Mouse (Mus musculus) CH12.LX (cell line): ENCODE results near the gene Patj.

Experiments used
- CTCF ChIP-seq, 2 experiments: IDR thresholded peaks in 1 of 2; conservative IDR thresholded peaks in 1 of 2; 2 replicates each; pipeline ENCODE4 v1.5.1; 2011 to 2012; ENCODE audit warnings: low read depth in 2 of 2, low read length in 2 of 2, improper control_type of control experiment in 1 of 2, inconsistent platforms in 1 of 2, mild to moderate bottlenecking in 1 of 2, moderate library complexity in 1 of 2
- E2F4 ChIP-seq: IDR thresholded peaks from 2 replicates; pipeline ENCODE4 v1.6.1; 2011; ENCODE audit warnings: low read depth, low read length, improper control_type of control experiment; ENCODE audit not compliant: insufficient replicate concordance
- ELF1 ChIP-seq: IDR thresholded peaks from 2 replicates; pipeline ENCODE4 v1.6.1; 2014; ENCODE audit warnings: low read depth, mild to moderate bottlenecking, inconsistent platforms, low read length, improper control_type of control experiment
- EP300 ChIP-seq: IDR thresholded peaks from 2 replicates; pipeline ENCODE4 v1.6.1; 2011; ENCODE audit warnings: low read length, improper control_type of control experiment
- ETS1 ChIP-seq: conservative IDR thresholded peaks from 2 replicates; pipeline ENCODE4 v1.6.1; 2012; ENCODE audit warnings: low read depth, mild to moderate bottlenecking, inconsistent platforms, low read length, improper control_type of control experiment, moderate library complexity
- GABPA ChIP-seq: IDR thresholded peaks from 2 replicates; pipeline ENCODE4 v1.6.1; 2012; ENCODE audit warnings: low read depth, low read length, improper control_type of control experiment, inconsistent platforms; ENCODE audit not compliant: insufficient replicate concordance
- MAFK ChIP-seq: IDR thresholded peaks from 2 replicates; pipeline ENCODE4 v1.6.1; 2011; ENCODE audit warnings: low read length, improper control_type of control experiment; ENCODE audit not compliant: insufficient replicate concordance
- MAX ChIP-seq: IDR thresholded peaks from 2 replicates; pipeline ENCODE4 v1.6.1; 2011; ENCODE audit warnings: low read length, improper control_type of control experiment
- MYC ChIP-seq: IDR thresholded peaks from 2 replicates; pipeline ENCODE4 v1.6.1; 2011; ENCODE audit warnings: low read depth, mild to moderate bottlenecking, improper control_type of control experiment, low read length
- PAX5 ChIP-seq: IDR thresholded peaks from 2 replicates; pipeline ENCODE4 v1.6.1; 2012; ENCODE audit warnings: low read length, inconsistent platforms, mixed read lengths
- POLR2A ChIP-seq: IDR thresholded peaks from 2 replicates; pipeline ENCODE4 v1.6.1; 2011; ENCODE audit warnings: low read depth, mild to moderate bottlenecking, improper control_type of control experiment, low read length
- RCOR1 ChIP-seq: conservative IDR thresholded peaks from 2 replicates; pipeline ENCODE4 v1.6.1; 2012; ENCODE audit warnings: low read depth, mild to moderate bottlenecking, inconsistent platforms, low read length, improper control_type of control experiment
- TCF12 ChIP-seq: IDR thresholded peaks from 2 replicates; pipeline ENCODE4 v1.6.1; 2014; ENCODE audit warnings: low read depth, mild to moderate bottlenecking, inconsistent platforms, low read length, improper control_type of control experiment
- USF1 ChIP-seq: IDR thresholded peaks from 2 replicates; pipeline ENCODE4 v1.6.1; 2014; ENCODE audit warnings: low read depth, mild to moderate bottlenecking, inconsistent platforms, low read length, improper control_type of control experiment

DNA sequence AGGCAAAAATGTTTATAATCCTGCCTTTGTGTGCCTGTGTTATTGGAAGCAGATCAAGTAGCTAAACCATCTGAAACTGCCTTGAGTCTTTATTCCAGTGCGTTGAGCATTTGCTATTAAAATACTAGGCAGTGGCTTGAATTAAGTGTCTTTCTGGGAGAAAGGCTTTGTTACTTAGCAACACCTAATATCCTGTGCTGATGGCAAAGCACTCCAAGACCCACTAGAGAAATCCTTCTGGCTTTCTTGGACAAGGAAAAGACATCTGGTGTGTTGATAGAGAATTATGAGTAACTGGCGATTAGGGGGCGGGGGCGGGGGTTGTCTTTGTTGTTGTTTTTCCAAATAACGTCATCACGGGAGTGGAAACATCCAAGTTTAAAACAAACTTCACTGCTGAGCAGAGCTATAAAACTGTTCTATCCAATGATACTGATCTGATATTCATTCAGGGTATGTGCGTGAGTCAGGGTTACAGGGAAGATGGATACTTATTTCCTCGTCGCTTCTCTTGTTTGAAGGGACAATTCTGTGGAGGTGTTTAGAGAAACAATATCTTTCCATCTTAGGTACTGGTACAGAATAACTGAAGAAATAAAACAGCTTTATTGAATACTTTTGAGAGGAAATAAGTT is 164.7 kb downstream of the Patj start:
- no peak for TF ChIP-seq POLR2A
- no peak for TF ChIP-seq CTCF (conservative IDR thresholded peaks at IDR 0.05 in 1 of 2, IDR thresholded peaks at IDR 0.05 in 1 of 2; ENCODE audit: low read depth in 2 of 2, low read length in 2 of 2)
- TF ChIP-seq ETS1: no peak
- TF ChIP-seq MAFK: no peak
- TF ChIP-seq TCF12: no peak
- TF ChIP-seq USF1: no peak
- TF ChIP-seq GABPA: no peak
- TF ChIP-seq ELF1: no peak
- no peak for TF ChIP-seq E2F4
- no peak for TF ChIP-seq EP300
- TF ChIP-seq RCOR1: no peak
- TF ChIP-seq MAX: no peak
- no peak for TF ChIP-seq MYC
- TF ChIP-seq PAX5: no peak
